Mouse (Mus musculus): Measurements from ENCODE around the gene Gm47841. TPM values are rescaled to one million over a fixed set of nuclear protein-coding genes. Genes with fewer than 3 reads are reported as not detected.

Gene Gm47841
- polyA plus RNA-seq, 1 experiment from 2014 or later: not detected

GRCm38 (mm10) chr15:101081035-101081548, 33.9 kb upstream of the Gm47841 start:
- H3K4me1 ChIP-seq: peaks cover 58% of the 10 kb centered on the region

GRCm38 (mm10) chr15:101080031-101080520, 32.9 kb upstream of the Gm47841 start:
- no peak for ATAC-seq (ENCODE audit: low FRiP score, low read depth)
- no peak overlapping the region for H3K4me3 ChIP-seq
- 85% methylated on average over 9 of the region's 9 CpGs for WGBS
- H3K4me2 ChIP-seq (replicated peaks): no peak overlapping the region
- peaks cover 68% of the 10 kb centered on the region for H3K4me1 ChIP-seq
- H3K36me3 ChIP-seq: no peaks in the 10 kb centered on the region
- no peak overlapping the region for H3K9ac ChIP-seq
- no peak overlapping the region for H3K27ac ChIP-seq
- no peaks in the 10 kb centered on the region for H3K9me3 ChIP-seq
- H3K27me3 ChIP-seq: no peaks in the 10 kb centered on the region

More at GRCm38 (mm10) chr15:101081035-101081548, 33.9 kb upstream of the Gm47841 start:
- Histone ChIP-seq H3K4me3 (no peak overlapping the region), H3K27ac (peak overlapping the region; percentile 33; the same call in 1 of the 2 replicates), H3K27me3 (no peaks in the 10 kb centered on the region), H3K9me3 (no peaks in the 10 kb centered on the region), H3K4me2 (replicated peaks) (no peak overlapping the region), H3K36me3 (no peaks in the 10 kb centered on the region), H3K9ac (no peak overlapping the region)
- 68% methylated on average over 7 of the region's 7 CpGs for WGBS
- no peak for ATAC-seq (ENCODE audit: low FRiP score, low read depth)

DNA sequence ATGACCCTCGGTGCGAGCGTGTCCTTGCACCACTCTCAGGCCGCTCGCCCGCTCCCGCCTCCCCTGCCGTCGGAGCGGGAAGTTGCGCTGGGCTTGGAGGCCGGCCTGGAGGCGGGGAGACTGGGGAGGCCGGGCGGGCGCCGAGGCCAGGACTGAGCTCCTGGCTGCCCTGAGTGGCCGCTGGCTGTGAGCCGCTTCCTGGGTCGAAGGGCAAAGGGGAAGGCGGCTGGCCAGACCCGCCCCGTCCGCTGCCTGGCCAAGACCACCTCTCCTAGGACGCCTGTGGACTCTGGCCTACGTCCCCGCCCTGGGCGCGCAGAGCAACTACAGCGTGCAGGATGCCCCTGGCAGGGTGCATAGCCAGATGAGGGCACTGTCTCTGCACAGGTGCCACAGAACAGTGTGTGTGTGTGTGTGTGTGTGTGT, 31.5 kb upstream of the Gm47841 start:
- peak overlapping the region; percentile 85 for H3K4me3 ChIP-seq
- H3K27me3 ChIP-seq: no peaks in the 10 kb centered on the region
- no peaks in the 10 kb centered on the region for H3K36me3 ChIP-seq
- peaks cover 60% of the 10 kb centered on the region for H3K4me1 ChIP-seq
- WGBS: under 1% methylated on average over 28 of the region's 30 CpGs
- H3K4me2 ChIP-seq (replicated peaks): peak overlapping the region; percentile 86
- ATAC-seq (ENCODE audit: low FRiP score, low read depth): peak; percentile 53
- peak overlapping the region; percentile 88 for H3K9ac ChIP-seq
- no peaks in the 10 kb centered on the region for H3K9me3 ChIP-seq
- peak overlapping the region; percentile 58; the same call in 1 of the 2 replicates for H3K27ac ChIP-seq

GRCm38 (mm10) chr15:101077813-101078730, 30.9 kb upstream of the Gm47841 start, which contains the start of gene Fignl2:
Gene Fignl2, minus strand, starts transcription at chr15:101078567.
- Histone ChIP-seq H3K9me3 (no peaks in the 10 kb centered on the region), H3K4me2 (replicated peaks) (peak within 1 kb of the TSS; percentile 86), H3K27ac (peak within 1 kb of the TSS; percentile 75), H3K4me3 (peak within 1 kb of the TSS; percentile 85), H3K36me3 (peaks cover 5% of the 10 kb centered on the region; the same call in 1 of the 2 replicates), H3K27me3 (no peaks in the 10 kb centered on the region), H3K4me1 (peaks cover 60% of the 10 kb centered on the region), H3K9ac (peak within 1 kb of the TSS; percentile 88)
- WGBS: under 1% methylated on average over 46 of the region's 96 CpGs
- peak; percentile 21; the same call in 1 of the 2 replicates for ATAC-seq (ENCODE audit: low FRiP score, low read depth)

GRCm38 (mm10) chr15:101077001-101077812, 30.0 kb upstream of the Gm47841 start:
- Histone ChIP-seq H3K4me3 (peak overlapping the region; percentile 85), H3K27ac (peak overlapping the region; percentile 75), H3K4me2 (replicated peaks) (peak overlapping the region; percentile 86), H3K9ac (peak overlapping the region; percentile 88), H3K4me1 (peaks cover 55% of the 10 kb centered on the region), H3K36me3 (peaks cover 8% of the 10 kb centered on the region; the same call in 1 of the 2 replicates), H3K9me3 (no peaks in the 10 kb centered on the region), H3K27me3 (no peaks in the 10 kb centered on the region)
- no peak for ATAC-seq (ENCODE audit: low FRiP score, low read depth)
- 2% methylated on average over 34 of the region's 34 CpGs for WGBS

GRCm38 (mm10) chr15:101076071-101077000, 29.1 kb upstream of the Gm47841 start:
- peaks cover 8% of the 10 kb centered on the region; the same call in 1 of the 2 replicates for H3K36me3 ChIP-seq
- H3K4me1 ChIP-seq: peaks cover 51% of the 10 kb centered on the region
- WGBS: 4% methylated on average over 26 of the region's 26 CpGs

DNA sequence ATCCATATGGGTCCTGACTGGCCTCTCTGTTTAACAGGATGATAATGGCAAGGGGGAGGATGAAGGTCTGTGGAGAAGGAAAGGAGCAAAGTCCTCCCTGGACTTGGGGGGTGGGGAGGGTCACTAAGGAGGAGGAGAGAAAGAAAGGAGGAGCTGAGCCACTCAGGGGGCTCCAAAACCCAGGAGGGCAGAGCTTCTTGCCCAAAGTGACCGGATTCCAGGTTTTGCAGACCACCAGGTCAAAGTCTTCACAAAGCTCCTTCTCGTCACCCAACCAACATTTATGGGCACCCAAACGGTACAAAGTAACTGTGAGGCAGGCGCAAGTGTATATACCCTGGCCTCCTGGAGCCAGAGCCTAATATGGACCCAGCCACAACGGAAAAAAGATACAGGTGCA, 28.5 kb upstream of the Gm47841 start:
- Histone ChIP-seq H3K4me1 (peaks cover 51% of the 10 kb centered on the region), H3K9me3 (no peaks in the 10 kb centered on the region), H3K27ac (no peak overlapping the region), H3K9ac (no peak overlapping the region), H3K36me3 (peaks cover 8% of the 10 kb centered on the region; the same call in 1 of the 2 replicates), H3K4me2 (replicated peaks) (peak overlapping the region; percentile 86), H3K4me3 (peak overlapping the region; percentile 85), H3K27me3 (no peaks in the 10 kb centered on the region)
- ATAC-seq (ENCODE audit: low FRiP score, low read depth): no peak
- WGBS: 19% methylated on average over 5 of the region's 5 CpGs

More at GRCm38 (mm10) chr15:101076071-101077000, 29.1 kb upstream of the Gm47841 start:
- Histone ChIP-seq H3K27me3 (no peaks in the 10 kb centered on the region), H3K27ac (no peak overlapping the region), H3K4me2 (replicated peaks) (peak overlapping the region; percentile 86), H3K9ac (peak overlapping the region; percentile 88), H3K4me3 (peak overlapping the region; percentile 85), H3K9me3 (no peaks in the 10 kb centered on the region)
- ATAC-seq (ENCODE audit: low FRiP score, low read depth): no peak

DNA sequence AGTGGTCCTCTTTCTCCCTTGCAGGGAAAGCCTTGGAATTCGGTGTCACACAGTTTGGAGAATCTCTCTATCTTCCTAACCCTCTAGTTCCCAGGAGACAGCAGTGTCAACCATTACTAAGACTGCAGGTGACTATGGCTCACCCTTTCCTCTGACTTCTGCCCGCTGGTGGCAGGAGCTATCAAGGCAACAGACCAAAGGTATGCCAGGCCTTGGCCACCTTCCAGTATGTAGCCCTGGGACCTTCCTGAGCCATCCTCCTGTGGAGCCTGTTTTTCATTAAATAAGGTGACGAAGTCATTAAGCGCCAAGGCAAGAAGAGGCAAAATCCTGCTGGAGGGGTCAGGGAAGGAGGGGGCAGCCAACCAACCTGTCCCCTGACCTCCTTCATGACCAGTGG, 28.0 kb upstream of the Gm47841 start:
- Histone ChIP-seq H3K4me3 (no peak overlapping the region), H3K9ac (no peak overlapping the region)
- WGBS: 42% methylated on average over 4 of the region's 4 CpGs

GRCm38 (mm10) chr15:101074067-101074466, 26.9 kb upstream of the Gm47841 start:
- ATAC-seq (ENCODE audit: low FRiP score, low read depth): no peak
- WGBS: 71% methylated on average over 5 of the region's 5 CpGs

More for the DNA sequence above, 28.0 kb upstream of the Gm47841 start:
- no peaks in the 10 kb centered on the region for H3K9me3 ChIP-seq
- no peak overlapping the region for H3K27ac ChIP-seq
- H3K36me3 ChIP-seq: peaks cover 8% of the 10 kb centered on the region; the same call in 1 of the 2 replicates
- H3K4me1 ChIP-seq: peaks cover 54% of the 10 kb centered on the region
- no peak for ATAC-seq (ENCODE audit: low FRiP score, low read depth)
- H3K4me2 ChIP-seq (replicated peaks): peak overlapping the region; percentile 86
- H3K27me3 ChIP-seq: no peaks in the 10 kb centered on the region

GRCm38 (mm10) chr15:101072736-101073135, 25.5 kb upstream of the Gm47841 start:
- WGBS: 61% methylated on average over 2 of the region's 2 CpGs
- no peak overlapping the region for H3K27ac ChIP-seq

More at GRCm38 (mm10) chr15:101074067-101074466, 26.9 kb upstream of the Gm47841 start:
- Histone ChIP-seq H3K9me3 (no peaks in the 10 kb centered on the region), H3K9ac (no peak overlapping the region), H3K4me1 (peaks cover 62% of the 10 kb centered on the region), H3K27me3 (no peaks in the 10 kb centered on the region), H3K36me3 (peaks cover 8% of the 10 kb centered on the region; the same call in 1 of the 2 replicates), H3K4me3 (no peak overlapping the region), H3K4me2 (replicated peaks) (no peak overlapping the region), H3K27ac (no peak overlapping the region)

More at GRCm38 (mm10) chr15:101072736-101073135, 25.5 kb upstream of the Gm47841 start:
- H3K36me3 ChIP-seq: peaks cover 8% of the 10 kb centered on the region; the same call in 1 of the 2 replicates
- ATAC-seq (ENCODE audit: low FRiP score, low read depth): no peak
- no peak overlapping the region for H3K4me3 ChIP-seq
- peaks cover 68% of the 10 kb centered on the region for H3K4me1 ChIP-seq
- no peak overlapping the region for H3K4me2 ChIP-seq (replicated peaks)
- no peak overlapping the region for H3K9ac ChIP-seq
- H3K27me3 ChIP-seq: no peaks in the 10 kb centered on the region
- H3K9me3 ChIP-seq: no peaks in the 10 kb centered on the region
